Mouse (Mus musculus) MEL (cell line): ENCODE measurements around the gene Susd6.

Experiments used
- CTCF ChIP-seq, 3 experiments: IDR thresholded peaks in 2 of 3; conservative IDR thresholded peaks in 1 of 3; 2 replicates each; pipeline ENCODE4 v1.5.1; 2011 to 2012; ENCODE audit warnings: low read length in 3 of 3, low read depth in 2 of 3, mild to moderate bottlenecking in 2 of 3, improper control_type of control experiment in 1 of 3, inconsistent platforms in 1 of 3, mixed read lengths in 1 of 3, moderate library complexity in 1 of 3; ENCODE audit not compliant: control insufficient read depth in 1 of 3, insufficient read depth in 1 of 3, poor library complexity in 1 of 3, severe bottlenecking in 1 of 3
- E2F4 ChIP-seq: IDR thresholded peaks from 2 replicates; pipeline ENCODE4 v1.6.1; 2011; ENCODE audit warnings: low read depth, low read length, improper control_type of control experiment, borderline replicate concordance
- POLR2A ChIP-seq, 2 experiments: IDR thresholded peaks; 2 replicates each; pipeline ENCODE4 v1.6.1; 2011 to 2012; ENCODE audit warnings: low read length in 2 of 2, mild to moderate bottlenecking in 2 of 2, control low read depth in 1 of 2, improper control_type of control experiment in 1 of 2, low read depth in 1 of 2, moderate library complexity in 1 of 2; ENCODE audit not compliant: control insufficient read depth in 1 of 2, insufficient read depth in 1 of 2, poor library complexity in 1 of 2
- TCF12 ChIP-seq: IDR thresholded peaks from 2 replicates; pipeline ENCODE4 v1.6.1; 2014; ENCODE audit warnings: low read depth, mild to moderate bottlenecking, inconsistent platforms, low read length, improper control_type of control experiment, moderate library complexity
- UBTF ChIP-seq: IDR thresholded peaks from 2 replicates; pipeline ENCODE4 v1.6.1; 2012; ENCODE audit warnings: low read depth, mild to moderate bottlenecking, inconsistent platforms, low read length, improper control_type of control experiment, moderate library complexity, borderline replicate concordance; ENCODE audit not compliant: insufficient read depth

DNA sequence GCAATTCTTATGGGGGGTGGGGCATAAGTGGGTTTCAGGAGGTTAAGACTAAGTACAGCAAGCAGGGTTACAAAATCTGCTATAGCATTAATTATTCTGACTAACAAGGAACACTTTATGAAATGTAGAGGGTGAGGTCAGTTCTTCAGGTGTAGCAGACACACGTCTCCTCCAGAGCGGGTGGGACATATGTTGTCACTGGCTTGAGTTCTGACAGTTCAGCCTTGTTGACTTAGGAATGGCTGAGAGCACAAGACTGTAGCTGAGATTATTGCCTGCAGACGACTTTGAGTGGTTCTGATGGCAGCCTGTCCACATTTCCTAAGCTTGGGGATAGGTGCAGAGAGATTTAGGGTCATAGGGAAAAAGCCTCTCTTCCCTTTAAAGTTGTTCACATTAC, 47.3 kb downstream of the Susd6 start:
- TF ChIP-seq POLR2A (IDR thresholded peaks at IDR 0.05; ENCODE audit: control insufficient read depth in 1 of 2, insufficient read depth in 1 of 2, low read depth in 1 of 2, low read length in 2 of 2, poor library complexity in 1 of 2), result no peak
- no peak for TF ChIP-seq TCF12
- TF ChIP-seq CTCF (IDR thresholded peaks at IDR 0.05 in 2 of 3, conservative IDR thresholded peaks at IDR 0.05 in 1 of 3; ENCODE audit: control insufficient read depth in 1 of 3, insufficient read depth in 1 of 3, low read depth in 2 of 3, low read length in 3 of 3, poor library complexity in 1 of 3, severe bottlenecking in 1 of 3), result no peak
- no peak for TF ChIP-seq UBTF
- TF ChIP-seq E2F4, result no peak
